Mouse (Mus musculus) cerebellum, adult 2 months (tissue): ENCODE data around the gene Rcc1.

ENCODE experiments used
- CTCF ChIP-seq: fragments of 200-500 bp; IDR thresholded peaks from 2 replicates; pipeline ENCODE4 v1.5.1; 2011; ENCODE audit warnings: low read depth, mild to moderate bottlenecking, control low read depth, low read length, moderate library complexity, borderline replicate concordance; ENCODE audit not compliant: insufficient read depth
- POLR2A ChIP-seq: fragments of 200-500 bp; IDR thresholded peaks from 2 replicates; pipeline ENCODE4 v1.6.1; 2011; ENCODE audit warnings: low read length, control low read depth, borderline replicate concordance; ENCODE audit not compliant: insufficient read depth

DNA sequence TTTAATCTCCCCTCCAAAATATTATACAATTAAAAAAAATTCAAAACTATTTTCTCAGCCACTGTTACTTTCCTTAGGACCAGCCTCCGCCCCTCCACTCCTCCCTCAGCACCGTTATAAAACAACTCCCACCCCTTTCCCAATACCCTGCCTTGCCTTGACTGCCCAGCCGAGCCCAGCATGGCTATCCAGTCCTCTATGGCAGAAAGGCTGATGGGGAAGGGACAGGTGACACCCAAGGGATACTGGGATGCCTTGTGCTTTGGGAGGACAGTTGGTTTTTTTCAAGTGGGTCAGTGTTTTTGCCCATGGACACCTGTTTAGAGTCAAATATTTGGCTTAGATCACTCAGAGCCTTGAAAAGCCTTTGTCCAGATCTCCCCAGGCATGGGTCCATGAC is 21.4 kb downstream of the Rcc1 start:
- TF ChIP-seq POLR2A (no peak), CTCF (no peak)
